Mouse (Mus musculus) lung, embryonic 16.5 days (tissue): ENCODE measurements around the gene Asic3. TPM values are rescaled to one million over a fixed set of nuclear protein-coding genes. Genes with fewer than 3 reads are reported as not detected.

Source experiments
- ATAC-seq: fragments of 200-750 bp; cut with Nextera tagmentation; 2 replicates; pipeline ENCODE4 v1.8.0; 2017; ENCODE audit warnings: low read depth, mild to moderate bottlenecking, moderate library complexity
- H3K27ac ChIP-seq: fragments of 300-500 bp; sonication (generic); 2 replicates; pipeline ENCODE4 v1.5.1; 2014; ENCODE audit warnings: mild to moderate bottlenecking, control low read depth, low read length
- H3K27me3 ChIP-seq: fragments of 300-500 bp; sonication (generic); 2 replicates; pipeline ENCODE4 v1.6.1; 2014; ENCODE audit warnings: low read depth, low read length, mixed read lengths; ENCODE audit not compliant: control insufficient read depth, insufficient read depth
- H3K36me3 ChIP-seq: fragments of 300-500 bp; sonication (generic); 2 replicates; pipeline ENCODE4 v1.6.1; 2014; ENCODE audit warnings: low read length; ENCODE audit not compliant: control insufficient read depth, insufficient read depth
- H3K4me1 ChIP-seq: fragments of 300-500 bp; sonication (generic); replicated peaks from 2 replicates; pipeline ENCODE4 v1.6.1; 2014; ENCODE audit warnings: low read length, mixed read lengths; ENCODE audit not compliant: control insufficient read depth, insufficient read depth
- H3K4me2 ChIP-seq: fragments of 300-500 bp; sonication (generic); 2 replicates; pipeline ENCODE4 v1.6.1; 2014; ENCODE audit warnings: low read depth, low read length, control low read depth
- H3K4me3 ChIP-seq: fragments of 300-500 bp; sonication (generic); 2 replicates; pipeline ENCODE4 v1.5.1; 2014; ENCODE audit warnings: mild to moderate bottlenecking, low read length, control low read depth
- H3K9ac ChIP-seq: fragments of 300-500 bp; sonication (generic); 2 replicates; pipeline ENCODE4 v1.6.1; 2014; ENCODE audit warnings: low read length, control low read depth
- H3K9me3 ChIP-seq: fragments of 300-500 bp; sonication (generic); 2 replicates; pipeline ENCODE4 v1.6.1; 2016; ENCODE audit warnings: low read length; ENCODE audit not compliant: control insufficient read depth
- WGBS: fragments of 180-500 bp; shearing (Covaris S2); extraction: QIAGEN DNeasy Blood & Tissue Kit; methylation state at CpG from one replicate; pipeline ENCODE4 v1.1.7; 2014; 5-methylcytosine and 5-hydroxymethylcytosine counted together
- polyA plus RNA-seq: library from polyadenylated mRNA; unstranded; fragments of >200 nt; fragmentation: Nextera tagmentation; extraction: Ambion mirVana; gene quantifications from 2 replicates; pipeline ENCODE4 v1.2.1, GENCODE M21; 2015

The Asic3 gene
- polyA plus RNA-seq, 1 experiment from 2014 or later = not detected

GRCm38 (mm10) chr5:24424004-24424781 is 11.0 kb downstream of the Asic3 start:
- Histone ChIP-seq H3K9me3 (no peaks in the 10 kb centered on the region), H3K4me2 (peak overlapping the region; percentile 84), H3K4me1 (peaks cover 30% of the 10 kb centered on the region), H3K9ac (peak overlapping the region; percentile 72), H3K4me3 (peak overlapping the region; percentile 59), H3K36me3 (peaks cover 4% of the 10 kb centered on the region; the same call in 1 of the 2 replicates), H3K27ac (peak overlapping the region; percentile 98), H3K27me3 (no peaks in the 10 kb centered on the region)
- WGBS = 8% methylated on average over 21 of the region's 21 CpGs
- ATAC-seq = no peak; the same call in 1 of the 2 replicates

GRCm38 (mm10) chr5:24424861-24425411 is 11.7 kb downstream of the Asic3 start:
- no peaks in the 10 kb centered on the region for H3K9me3 ChIP-seq
- peak; percentile 57 for ATAC-seq
- H3K27ac ChIP-seq = peak overlapping the region; percentile 98
- H3K36me3 ChIP-seq = peaks cover 8% of the 10 kb centered on the region
- peak overlapping the region; percentile 59 for H3K4me3 ChIP-seq
- H3K27me3 ChIP-seq = no peaks in the 10 kb centered on the region
- peaks cover 30% of the 10 kb centered on the region for H3K4me1 ChIP-seq
- peak overlapping the region; percentile 72 for H3K9ac ChIP-seq
- H3K4me2 ChIP-seq = peak overlapping the region; percentile 84
- WGBS = 1% methylated on average over 49 of the region's 60 CpGs

GRCm38 (mm10) chr5:24425421-24426036 is 12.3 kb downstream of the Asic3 start:
- Histone ChIP-seq H3K4me2 (peak overlapping the region; percentile 84), H3K27ac (peak overlapping the region; percentile 40), H3K36me3 (peaks cover 11% of the 10 kb centered on the region), H3K4me1 (peaks cover 30% of the 10 kb centered on the region), H3K4me3 (peak overlapping the region; percentile 59), H3K9me3 (no peaks in the 10 kb centered on the region), H3K9ac (peak overlapping the region; percentile 72), H3K27me3 (no peaks in the 10 kb centered on the region)
- peak; percentile 11; the same call in 1 of the 2 replicates for ATAC-seq
- WGBS = under 1% methylated on average over 27 of the region's 30 CpGs

- peak overlapping the region; percentile 59 for H3K4me3 ChIP-seq
- no peaks in the 10 kb centered on the region for H3K9me3 ChIP-seq
- peaks cover 30% of the 10 kb centered on the region for H3K4me1 ChIP-seq
- no peak for ATAC-seq
- H3K27me3 ChIP-seq = no peaks in the 10 kb centered on the region
- H3K36me3 ChIP-seq = peaks cover 12% of the 10 kb centered on the region
- H3K9ac ChIP-seq = peak overlapping the region; percentile 72
- H3K27ac ChIP-seq = peak overlapping the region; percentile 40; the same call in 1 of the 2 replicates
- WGBS = 2% methylated on average over 10 of the region's 10 CpGs
- H3K4me2 ChIP-seq = peak overlapping the region; percentile 84
Observed at GRCm38 (mm10) chr5:24426037-24426432, 12.8 kb downstream of the Asic3 start.

- Histone ChIP-seq H3K27me3 (no peaks in the 10 kb centered on the region), H3K9me3 (no peaks in the 10 kb centered on the region), H3K36me3 (peaks cover 19% of the 10 kb centered on the region), H3K4me1 (peaks cover 30% of the 10 kb centered on the region), H3K27ac (peak overlapping the region; percentile 58), H3K4me3 (peak overlapping the region; percentile 59), H3K4me2 (peak overlapping the region; percentile 84), H3K9ac (peak overlapping the region; percentile 72)
- no peak for ATAC-seq
- WGBS = 13% methylated on average over 9 of the region's 9 CpGs
Observed at GRCm38 (mm10) chr5:24426556-24427284, 13.5 kb downstream of the Asic3 start.

GRCm38 (mm10) chr5:24427285-24427633 is 14.1 kb downstream of the Asic3 start:
- peaks cover 24% of the 10 kb centered on the region for H3K36me3 ChIP-seq
- peak overlapping the region; percentile 84 for H3K4me2 ChIP-seq
- H3K4me3 ChIP-seq = peak overlapping the region; percentile 17; the same call in 1 of the 2 replicates
- no peak for ATAC-seq
- peak overlapping the region; percentile 58 for H3K27ac ChIP-seq
- H3K9ac ChIP-seq = peak overlapping the region; percentile 43
- H3K27me3 ChIP-seq = no peaks in the 10 kb centered on the region
- WGBS = 33% methylated on average over 12 of the region's 12 CpGs
- peaks cover 30% of the 10 kb centered on the region for H3K4me1 ChIP-seq
- no peaks in the 10 kb centered on the region for H3K9me3 ChIP-seq

- peak overlapping the region; percentile 32 for H3K4me3 ChIP-seq
- H3K36me3 ChIP-seq = peaks cover 31% of the 10 kb centered on the region
- peak overlapping the region; percentile 34; the same call in 1 of the 2 replicates for H3K9ac ChIP-seq
- H3K4me1 ChIP-seq = peaks cover 25% of the 10 kb centered on the region
- ATAC-seq = 0 out of 2 replicates have a peak, but pooled peaks have one; percentile 0
- H3K27me3 ChIP-seq = no peaks in the 10 kb centered on the region
- H3K27ac ChIP-seq = peak overlapping the region; percentile 50; the same call in 1 of the 2 replicates
- 16% methylated on average over 15 of the region's 15 CpGs for WGBS
- peak overlapping the region; percentile 84 for H3K4me2 ChIP-seq
- H3K9me3 ChIP-seq = no peaks in the 10 kb centered on the region
Observed at GRCm38 (mm10) chr5:24427981-24428402, 14.8 kb downstream of the Asic3 start.

GRCm38 (mm10) chr5:24428596-24428995 is 15.4 kb downstream of the Asic3 start:
- no peak for ATAC-seq
- H3K27me3 ChIP-seq = no peaks in the 10 kb centered on the region
- peak overlapping the region; percentile 32 for H3K4me3 ChIP-seq
- H3K9ac ChIP-seq = peak overlapping the region; percentile 34
- H3K9me3 ChIP-seq = no peaks in the 10 kb centered on the region
- peak overlapping the region; percentile 50 for H3K27ac ChIP-seq
- 28% methylated on average over 9 of the region's 9 CpGs for WGBS
- H3K36me3 ChIP-seq = peaks cover 36% of the 10 kb centered on the region
- H3K4me2 ChIP-seq = peak overlapping the region; percentile 84
- peaks cover 25% of the 10 kb centered on the region for H3K4me1 ChIP-seq
